Mouse (Mus musculus): ENCODE measurements at regions not wholly inside any gene's neighbourhood (a gene's known extent, or its start where the extent isn't known, plus 50 kb on each side); places are given as distances from the start of the nearest gene placed in this dataset.
A peak's percentile ranks its signal among the peaks of the same experiment; 100 is the strongest.

GRCm38 (mm10) chr16:29883252-29883992, 180.8 kb upstream of the Hes1 start:
- peak; percentile 74 for ATAC-seq
- H3K9ac ChIP-seq (replicated peaks) = no peak overlapping the region
- no peak overlapping the region for H3K4me2 ChIP-seq (replicated peaks)
- H3K4me3 ChIP-seq (replicated peaks) = no peak overlapping the region
- WGBS = 6% methylated on average over 10 of the region's 10 CpGs
- no peak overlapping the region for H3K27ac ChIP-seq
- H3K27me3 ChIP-seq = peaks cover 49% of the 10 kb centered on the region
- H3K4me1 ChIP-seq (replicated peaks) = peaks cover 28% of the 10 kb centered on the region
- H3K9me3 ChIP-seq = no peaks in the 10 kb centered on the region
- H3K36me3 ChIP-seq = no peaks in the 10 kb centered on the region

GRCm38 (mm10) chr16:29884899-29885298, 179.3 kb upstream of the Hes1 start:
- Histone ChIP-seq H3K27me3 (peaks cover 38% of the 10 kb centered on the region), H3K9ac (replicated peaks) (no peak overlapping the region), H3K9me3 (no peaks in the 10 kb centered on the region), H3K4me3 (replicated peaks) (no peak overlapping the region), H3K4me1 (replicated peaks) (peaks cover 28% of the 10 kb centered on the region), H3K36me3 (no peaks in the 10 kb centered on the region), H3K4me2 (replicated peaks) (no peak overlapping the region), H3K27ac (no peak overlapping the region)
- 84% methylated on average over 4 of the region's 4 CpGs for WGBS
- no peak for ATAC-seq

- Histone ChIP-seq H3K36me3 (no peaks in the 10 kb centered on the region), H3K9ac (replicated peaks) (no peak overlapping the region), H3K4me1 (replicated peaks) (peaks cover 25% of the 10 kb centered on the region), H3K4me2 (replicated peaks) (no peak overlapping the region), H3K9me3 (no peaks in the 10 kb centered on the region), H3K27me3 (peaks cover 28% of the 10 kb centered on the region), H3K4me3 (replicated peaks) (no peak overlapping the region), H3K27ac (no peak overlapping the region)
- 90% methylated on average over 4 of the region's 4 CpGs for WGBS
- no peak for ATAC-seq
These were observed 177.4 kb upstream of the Hes1 start for GRCm38 (mm10) chr16:29886755-29887154.

GRCm38 (mm10) chr16:29889346-29889745, 174.8 kb upstream of the Hes1 start:
- WGBS = 47% methylated on average over 4 of the region's 4 CpGs
- H3K9ac ChIP-seq (replicated peaks) = no peak overlapping the region
- no peak overlapping the region for H3K4me2 ChIP-seq (replicated peaks)
- H3K27ac ChIP-seq = no peak overlapping the region
- peaks cover 41% of the 10 kb centered on the region for H3K27me3 ChIP-seq
- no peaks in the 10 kb centered on the region for H3K36me3 ChIP-seq
- H3K9me3 ChIP-seq = no peaks in the 10 kb centered on the region
- no peak for ATAC-seq
- H3K4me1 ChIP-seq (replicated peaks) = peaks cover 13% of the 10 kb centered on the region
- H3K4me3 ChIP-seq (replicated peaks) = no peak overlapping the region

GRCm38 (mm10) chr16:29891472-29891871, 172.7 kb upstream of the Hes1 start:
- 63% methylated on average over 7 of the region's 7 CpGs for WGBS
- no peak overlapping the region for H3K9ac ChIP-seq (replicated peaks)
- H3K9me3 ChIP-seq = no peaks in the 10 kb centered on the region
- peaks cover 24% of the 10 kb centered on the region; the same call in 1 of the 2 replicates for H3K27me3 ChIP-seq
- no peaks in the 10 kb centered on the region for H3K36me3 ChIP-seq
- H3K4me1 ChIP-seq (replicated peaks) = peaks cover 17% of the 10 kb centered on the region
- ATAC-seq = no peak
- H3K27ac ChIP-seq = no peak overlapping the region
- no peak overlapping the region for H3K4me3 ChIP-seq (replicated peaks)
- H3K4me2 ChIP-seq (replicated peaks) = no peak overlapping the region

GRCm38 (mm10) chr16:29893871-29894828, 170.0 kb upstream of the Hes1 start:
- Histone ChIP-seq H3K9ac (replicated peaks) (no peak overlapping the region), H3K4me3 (replicated peaks) (no peak overlapping the region)

GRCm38 (mm10) chr16:29896393-29896792, 167.8 kb upstream of the Hes1 start:
- no peak for ATAC-seq
- Histone ChIP-seq H3K4me3 (replicated peaks) (no peak overlapping the region), H3K4me1 (replicated peaks) (peaks cover 17% of the 10 kb centered on the region), H3K9ac (replicated peaks) (no peak overlapping the region), H3K36me3 (no peaks in the 10 kb centered on the region), H3K9me3 (no peaks in the 10 kb centered on the region), H3K4me2 (replicated peaks) (no peak overlapping the region), H3K27me3 (peaks cover 19% of the 10 kb centered on the region; the same call in 1 of the 2 replicates), H3K27ac (no peak overlapping the region)
- WGBS = 91% methylated on average over 4 of the region's 4 CpGs

More at GRCm38 (mm10) chr16:29893871-29894828, 170.0 kb upstream of the Hes1 start:
- 0 out of 2 replicates have a peak overlapping the region, but pooled peaks have one; percentile 47 for H3K27ac ChIP-seq
- H3K36me3 ChIP-seq = no peaks in the 10 kb centered on the region
- H3K4me2 ChIP-seq (replicated peaks) = 0 out of 2 replicates have a peak overlapping the region, but pooled peaks have one; percentile 12
- H3K27me3 ChIP-seq = peaks cover 24% of the 10 kb centered on the region; the same call in 1 of the 2 replicates
- H3K9me3 ChIP-seq = no peaks in the 10 kb centered on the region
- H3K4me1 ChIP-seq (replicated peaks) = peaks cover 17% of the 10 kb centered on the region
- ATAC-seq = peak; percentile 82
- WGBS = 32% methylated on average over 21 of the region's 21 CpGs

GRCm38 (mm10) chr16:29903510-29903909, 160.7 kb upstream of the Hes1 start:
- ATAC-seq = no peak
- Histone ChIP-seq H3K4me1 (replicated peaks) (no peaks in the 10 kb centered on the region; the same call in 1 of the 2 replicates), H3K27me3 (peaks cover 37% of the 10 kb centered on the region), H3K27ac (no peak overlapping the region), H3K9ac (replicated peaks) (no peak overlapping the region), H3K4me2 (replicated peaks) (no peak overlapping the region), H3K9me3 (no peaks in the 10 kb centered on the region), H3K4me3 (replicated peaks) (no peak overlapping the region), H3K36me3 (no peaks in the 10 kb centered on the region)
- 83% methylated on average over 8 of the region's 8 CpGs for WGBS

GRCm38 (mm10) chr16:29904183-29904775, 159.9 kb upstream of the Hes1 start:
- H3K9me3 ChIP-seq = no peaks in the 10 kb centered on the region
- H3K9ac ChIP-seq (replicated peaks) = no peak overlapping the region
- peaks cover 39% of the 10 kb centered on the region for H3K27me3 ChIP-seq
- 63% methylated on average over 9 of the region's 9 CpGs for WGBS
- H3K36me3 ChIP-seq = no peaks in the 10 kb centered on the region
- H3K27ac ChIP-seq = no peak overlapping the region
- H3K4me1 ChIP-seq (replicated peaks) = no peaks in the 10 kb centered on the region; the same call in 1 of the 2 replicates
- H3K4me3 ChIP-seq (replicated peaks) = no peak overlapping the region
- ATAC-seq = no peak
- no peak overlapping the region for H3K4me2 ChIP-seq (replicated peaks)

- Histone ChIP-seq H3K4me3 (replicated peaks) (no peak overlapping the region), H3K9me3 (0 out of 2 replicates have a peak, but pooled peaks cover 7% of the 10 kb centered on the region), H3K4me1 (replicated peaks) (peaks cover 7% of the 10 kb centered on the region; the same call in 1 of the 2 replicates), H3K27ac (no peak overlapping the region), H3K9ac (replicated peaks) (no peak overlapping the region), H3K36me3 (no peaks in the 10 kb centered on the region), H3K27me3 (peaks cover 34% of the 10 kb centered on the region), H3K4me2 (replicated peaks) (no peak overlapping the region)
- 49% methylated on average over 7 of the region's 7 CpGs for WGBS
- no peak for ATAC-seq
These were observed 156.9 kb upstream of the Hes1 start for GRCm38 (mm10) chr16:29907331-29907730.

- no peak overlapping the region for H3K9ac ChIP-seq (replicated peaks)
- no peak overlapping the region for H3K4me2 ChIP-seq (replicated peaks)
- peaks cover 34% of the 10 kb centered on the region for H3K27me3 ChIP-seq
- WGBS = 16% methylated on average over 8 of the region's 8 CpGs
- ATAC-seq = no peak
- H3K4me3 ChIP-seq (replicated peaks) = no peak overlapping the region
- H3K9me3 ChIP-seq = 0 out of 2 replicates have a peak, but pooled peaks cover 7% of the 10 kb centered on the region
- no peak overlapping the region for H3K27ac ChIP-seq
- no peaks in the 10 kb centered on the region for H3K36me3 ChIP-seq
- H3K4me1 ChIP-seq (replicated peaks) = peaks cover 7% of the 10 kb centered on the region; the same call in 1 of the 2 replicates
These were observed 156.2 kb upstream of the Hes1 start for GRCm38 (mm10) chr16:29908031-29908430.
